Mouse (Mus musculus): ENCODE data around the gene Ccdc24.

DNA sequence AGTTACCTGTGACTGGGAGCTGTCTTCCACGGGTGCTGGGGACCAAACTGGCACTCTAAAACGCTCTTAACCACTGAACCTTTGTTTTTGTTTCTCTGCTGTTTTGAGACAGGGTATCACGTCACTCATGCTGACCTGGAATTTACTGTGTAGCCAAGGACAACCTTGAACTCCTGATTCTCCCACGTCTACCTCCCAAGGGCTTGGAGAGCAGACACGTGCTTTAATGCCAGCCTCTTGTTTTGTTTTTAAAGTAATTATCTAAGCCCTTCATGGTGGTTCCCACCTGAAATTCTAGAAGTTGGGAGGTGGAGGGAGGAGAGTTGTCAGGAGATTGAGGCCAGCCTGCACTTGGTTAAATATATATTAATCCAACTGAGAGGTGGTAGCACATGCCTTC, 55.6 kb downstream of the Ccdc24 start:
- TF ChIP-seq CTCF (IDR thresholded peaks at IDR 0.05; ENCODE audit: low read depth) (no peak), EP300 (IDR thresholded peaks at IDR 0.05; ENCODE audit: low read depth) (no peak)
